In genomic region chr10:15172558-15172957, GRCm38 (mm10) we compare ENCODE assay signal across 21 mouse cellular contexts.
DNase-seq lines count a peak whose midpoint lies in the region; ATAC-seq and TF ChIP-seq lines count a peak whose summit lies in the region.
"Had no signal": no experiment of that assay in that cellular context is flagged by ENCODE, and none has a peak within 500 bp of the region (broad histone marks: within the 10 kb centered on the region; RNA-seq: fewer than 3 reads in every experiment).

No protein-coding gene starts in this region.

- no peak overlapping the region for H3K9ac ChIP-seq in forebrain, postnatal 0 days
- no peak overlapping the region for H3K9ac ChIP-seq in forebrain, embryonic 13.5 days
- no peak overlapping the region for H3K9ac ChIP-seq in liver, postnatal 0 days (replicated peaks)
- H3K9ac ChIP-seq in liver, embryonic 11.5 days (ENCODE audit: low read depth, low read length) = no peak overlapping the region
- H3K9ac ChIP-seq: hindbrain, embryonic 13.5 days; limb, embryonic 15.5 days; neural tube, embryonic 12.5 days had no signal

- H3K4me2 ChIP-seq in forebrain, postnatal 0 days (ENCODE audit: low read depth) = no peak overlapping the region
- H3K4me2 ChIP-seq in forebrain, embryonic 13.5 days = no peak overlapping the region
- no peak overlapping the region for H3K4me2 ChIP-seq in liver, postnatal 0 days (ENCODE audit: low read depth, low read length)
- no peak overlapping the region for H3K4me2 ChIP-seq in liver, embryonic 11.5 days
- H3K4me2 ChIP-seq: hindbrain, embryonic 13.5 days; limb, embryonic 15.5 days; neural tube, embryonic 12.5 days had no signal

- peak; percentile 28 for DNase-seq in forebrain, postnatal 0 days
- DNase-seq in liver, postnatal 0 days = no peak
- DNase-seq in liver, embryonic 11.5 days (ENCODE audit: low spot score) = no peak
- DNase-seq in 416B (ENCODE audit: low read depth) = peak; percentile 25
- peak; percentile 14 for DNase-seq in Muller cell, postnatal 12 days (ENCODE audit: inconsistent ontology term)
- DNase-seq in adrenal gland, adult 18-20 months (ENCODE audit: low spot score in 2 of 2) = no peak
- no peak for DNase-seq in natural killer cell, adult 2 months (ENCODE audit: low spot score in 2 of 2)
- DNase-seq: adrenal gland, postnatal 25 days; cerebellum, adult 8-10 months; gastrocnemius, postnatal 10 days; heart, adult 18-20 months; kidney, adult 11 months; kidney, postnatal 14 days; layer of hippocampus, adult 9-11 months; lung, adult 18-20 months; thymus, postnatal 25 days had no signal

- H3K27ac ChIP-seq in forebrain, postnatal 0 days (ENCODE audit: low read depth, low read length) = no peak overlapping the region
- H3K27ac ChIP-seq in forebrain, embryonic 13.5 days = no peak overlapping the region
- H3K27ac ChIP-seq in liver, postnatal 0 days (ENCODE audit: low read depth) = no peak overlapping the region
- H3K27ac ChIP-seq in liver, embryonic 11.5 days (ENCODE audit: low read depth, low read length) = no peak overlapping the region
- H3K27ac ChIP-seq: hindbrain, embryonic 13.5 days; limb, embryonic 15.5 days; neural tube, embryonic 12.5 days had no signal

- no peak for TF ChIP-seq EP300 in liver, postnatal 0 days (IDR thresholded peaks at IDR 0.05; ENCODE audit: low read depth)

- no peaks in the 10 kb centered on the region for H3K4me1 ChIP-seq in forebrain, postnatal 0 days (ENCODE audit: insufficient read depth)
- no peaks in the 10 kb centered on the region for H3K4me1 ChIP-seq in forebrain, embryonic 13.5 days
- H3K4me1 ChIP-seq in liver, postnatal 0 days (ENCODE audit: insufficient read depth) = no peaks in the 10 kb centered on the region
- H3K4me1 ChIP-seq in liver, embryonic 11.5 days (replicated peaks; ENCODE audit: control insufficient read depth, insufficient read depth, low read length) = no peaks in the 10 kb centered on the region
- H3K4me1 ChIP-seq: hindbrain, embryonic 13.5 days; limb, embryonic 15.5 days; neural tube, embryonic 12.5 days had no signal

- peak; percentile 51 for TF ChIP-seq CTCF in forebrain, postnatal 0 days (IDR thresholded peaks at IDR 0.05; ENCODE audit: low read depth)
- peak; percentile 21; the same call in 1 of the 2 replicates for TF ChIP-seq CTCF in liver, postnatal 0 days (IDR thresholded peaks at IDR 0.05; ENCODE audit: low read depth)

- no peaks in the 10 kb centered on the region for H3K36me3 ChIP-seq in forebrain, postnatal 0 days (ENCODE audit: insufficient read depth)
- no peaks in the 10 kb centered on the region for H3K36me3 ChIP-seq in forebrain, embryonic 13.5 days (ENCODE audit: poor library complexity, severe bottlenecking)
- H3K36me3 ChIP-seq in liver, postnatal 0 days (replicated peaks; ENCODE audit: insufficient read depth, low read length) = no peaks in the 10 kb centered on the region
- H3K36me3 ChIP-seq in liver, embryonic 11.5 days (ENCODE audit: control insufficient read depth, insufficient read depth, low read length) = no peaks in the 10 kb centered on the region
- H3K36me3 ChIP-seq: hindbrain, embryonic 13.5 days; limb, embryonic 15.5 days; neural tube, embryonic 12.5 days had no signal

- 48% methylated on average over 1 of the region's 1 CpGs for WGBS in forebrain, postnatal 0 days
- 67% methylated on average over 1 of the region's 1 CpGs for WGBS in forebrain, embryonic 13.5 days
- WGBS in liver, postnatal 0 days (ENCODE audit: insufficient replicate concordance) = 61% methylated on average over 1 of the region's 1 CpGs
- WGBS in liver, embryonic 11.5 days = 75% methylated on average over 1 of the region's 1 CpGs

- H3K9me3 ChIP-seq in forebrain, postnatal 0 days (ENCODE audit: low read length) = no peaks in the 10 kb centered on the region
- no peaks in the 10 kb centered on the region for H3K9me3 ChIP-seq in forebrain, embryonic 13.5 days (replicated peaks)
- H3K9me3 ChIP-seq in liver, postnatal 0 days (ENCODE audit: low read length) = no peaks in the 10 kb centered on the region
- H3K9me3 ChIP-seq in liver, embryonic 11.5 days (ENCODE audit: control insufficient read depth, low read length) = no peaks in the 10 kb centered on the region; the same call in 1 of the 2 replicates
- H3K9me3 ChIP-seq: hindbrain, embryonic 13.5 days; limb, embryonic 15.5 days; neural tube, embryonic 12.5 days had no signal

- ATAC-seq in forebrain, postnatal 0 days = no peak
- ATAC-seq in forebrain, embryonic 13.5 days = no peak
- no peak for ATAC-seq in liver, postnatal 0 days
- ATAC-seq in liver, embryonic 11.5 days (replicated peaks; ENCODE audit: low FRiP score) = no peak

- no peaks in the 10 kb centered on the region for H3K27me3 ChIP-seq in forebrain, postnatal 0 days (ENCODE audit: insufficient read depth, low read length)
- H3K27me3 ChIP-seq in forebrain, embryonic 13.5 days = no peaks in the 10 kb centered on the region
- no peaks in the 10 kb centered on the region for H3K27me3 ChIP-seq in liver, postnatal 0 days (ENCODE audit: insufficient read depth, low read length)
- H3K27me3 ChIP-seq in liver, embryonic 11.5 days (replicated peaks; ENCODE audit: control insufficient read depth, insufficient read depth, low read length) = no peaks in the 10 kb centered on the region
- H3K27me3 ChIP-seq: hindbrain, embryonic 13.5 days; limb, embryonic 15.5 days; neural tube, embryonic 12.5 days had no signal

- no peak overlapping the region for H3K4me3 ChIP-seq in forebrain, postnatal 0 days (ENCODE audit: low read depth, low read length)
- H3K4me3 ChIP-seq in forebrain, embryonic 13.5 days = no peak overlapping the region
- H3K4me3 ChIP-seq in liver, postnatal 0 days (ENCODE audit: low read depth, low read length) = no peak overlapping the region
- H3K4me3 ChIP-seq in liver, embryonic 11.5 days (ENCODE audit: low read depth, low read length) = no peak overlapping the region
- H3K4me3 ChIP-seq: erythroblast, embryonic 14.5 days; hindbrain, embryonic 13.5 days; limb, embryonic 15.5 days; neural tube, embryonic 12.5 days had no signal

Comparison
In these comparisons a context has a peak if more than half of its experiments do, and no peak if none do; other contexts are left out.
1. DNase-seq: peak in forebrain, postnatal 0 days (single experiment), 416B (single experiment) and Muller cell, postnatal 12 days (single experiment); none in liver, postnatal 0 days (single experiment), liver, embryonic 11.5 days (single experiment), adrenal gland, adult 18-20 months (0 of 2) and natural killer cell, adult 2 months (0 of 2).